Mouse (Mus musculus): ENCODE results near the gene Tomm20l.
"Not testable (repeated sequence)": the region's sequence is repeated elsewhere in the genome, so short reads cannot be mapped to it uniquely, and the experiment has no call there.

Tomm20l gene

GRCm38 (mm10) chr12:71111331-71111730 is at the start of gene Tomm20l:
Gene Tomm20l (plus strand): TSS chr12:71111428.
- in situ Hi-C loops (cut with MboI; ENCODE audit: low pct_unique_long_range_greater_than_20kb in 1 of 2, low sequenced_read_pairs in 2 of 2, unreplicated experiment in 1 of 2) = no loop called here

- in situ Hi-C loops (cut with MboI; ENCODE audit: low pct_unique_long_range_greater_than_20kb in 1 of 2, low sequenced_read_pairs in 2 of 2, unreplicated experiment in 1 of 2) = no loop called here
Observed at GRCm38 (mm10) chr12:71069846-71070245, 41.4 kb upstream of the Tomm20l start.

GRCm38 (mm10) chr12:71072048-71072447 is 39.2 kb upstream of the Tomm20l start:
- in situ Hi-C loops (cut with MboI; ENCODE audit: low pct_unique_long_range_greater_than_20kb in 1 of 2, low sequenced_read_pairs in 2 of 2, unreplicated experiment in 1 of 2) = no loop called here

- in situ Hi-C loops (cut with MboI; ENCODE audit: low pct_unique_long_range_greater_than_20kb in 1 of 2, low sequenced_read_pairs in 2 of 2, unreplicated experiment in 1 of 2) = no loop called here
Observed at GRCm38 (mm10) chr12:71073113-71073730, 38.0 kb upstream of the Tomm20l start.

GRCm38 (mm10) chr12:71086331-71086730 is 24.9 kb upstream of the Tomm20l start:
- in situ Hi-C loops (cut with MboI; ENCODE audit: low pct_unique_long_range_greater_than_20kb in 1 of 2, low sequenced_read_pairs in 2 of 2, unreplicated experiment in 1 of 2) = no loop called here

GRCm38 (mm10) chr12:71104275-71104674 is 7.0 kb upstream of the Tomm20l start:
- in situ Hi-C loops (cut with MboI; ENCODE audit: low pct_unique_long_range_greater_than_20kb in 1 of 2, low sequenced_read_pairs in 2 of 2, unreplicated experiment in 1 of 2) = not testable (repeated sequence)

- in situ Hi-C loops (cut with MboI; ENCODE audit: low pct_unique_long_range_greater_than_20kb in 1 of 2, low sequenced_read_pairs in 2 of 2, unreplicated experiment in 1 of 2) = no loop called here
Observed at GRCm38 (mm10) chr12:71107216-71107771, 3.9 kb upstream of the Tomm20l start.

- in situ Hi-C loops (cut with MboI; ENCODE audit: low pct_unique_long_range_greater_than_20kb in 1 of 2, low sequenced_read_pairs in 2 of 2, unreplicated experiment in 1 of 2) = no loop called here
Observed at GRCm38 (mm10) chr12:71113074-71113473, 1.8 kb downstream of the Tomm20l start.

- in situ Hi-C loops (cut with MboI; ENCODE audit: low pct_unique_long_range_greater_than_20kb in 1 of 2, low sequenced_read_pairs in 2 of 2, unreplicated experiment in 1 of 2) = no loop called here
Observed at GRCm38 (mm10) chr12:71113675-71114288, 2.6 kb downstream of the Tomm20l start.

- in situ Hi-C loops (cut with MboI; ENCODE audit: low pct_unique_long_range_greater_than_20kb in 1 of 2, low sequenced_read_pairs in 2 of 2, unreplicated experiment in 1 of 2) = no loop called here
Observed at GRCm38 (mm10) chr12:71116411-71116810, 5.2 kb downstream of the Tomm20l start.

GRCm38 (mm10) chr12:71122731-71123130 is 11.5 kb downstream of the Tomm20l start:
- in situ Hi-C loops (cut with MboI; ENCODE audit: low pct_unique_long_range_greater_than_20kb in 1 of 2, low sequenced_read_pairs in 2 of 2, unreplicated experiment in 1 of 2) = no loop called here

- in situ Hi-C loops (cut with MboI; ENCODE audit: low pct_unique_long_range_greater_than_20kb in 1 of 2, low sequenced_read_pairs in 2 of 2, unreplicated experiment in 1 of 2) = no loop called here
Observed at GRCm38 (mm10) chr12:71123286-71123685, 12.1 kb downstream of the Tomm20l start.

GRCm38 (mm10) chr12:71135581-71135980 is 24.4 kb downstream of the Tomm20l start:
- in situ Hi-C loops (cut with MboI; ENCODE audit: low pct_unique_long_range_greater_than_20kb in 1 of 2, low sequenced_read_pairs in 2 of 2, unreplicated experiment in 1 of 2) = no loop called here

- in situ Hi-C loops (cut with MboI; ENCODE audit: low pct_unique_long_range_greater_than_20kb in 1 of 2, low sequenced_read_pairs in 2 of 2, unreplicated experiment in 1 of 2) = no loop called here
Observed at GRCm38 (mm10) chr12:71136130-71136973, 25.1 kb downstream of the Tomm20l start, which contains the start of the genes Timm9 and 2700049A03Rik. Gene Timm9 (minus strand): TSS chr12:71136684. Gene 2700049A03Rik (plus strand): TSS chr12:71136848.

GRCm38 (mm10) chr12:71136974-71137491 is 25.8 kb downstream of the Tomm20l start:
- in situ Hi-C loops (cut with MboI; ENCODE audit: low pct_unique_long_range_greater_than_20kb in 1 of 2, low sequenced_read_pairs in 2 of 2, unreplicated experiment in 1 of 2) = no loop called here

GRCm38 (mm10) chr12:71137686-71138085 is 26.5 kb downstream of the Tomm20l start:
- in situ Hi-C loops (cut with MboI; ENCODE audit: low pct_unique_long_range_greater_than_20kb in 1 of 2, low sequenced_read_pairs in 2 of 2, unreplicated experiment in 1 of 2) = no loop called here

GRCm38 (mm10) chr12:71139258-71139828 is 28.1 kb downstream of the Tomm20l start:
- in situ Hi-C loops (cut with MboI; ENCODE audit: low pct_unique_long_range_greater_than_20kb in 1 of 2, low sequenced_read_pairs in 2 of 2, unreplicated experiment in 1 of 2) = no loop called here

GRCm38 (mm10) chr12:71141189-71141588 is 30.0 kb downstream of the Tomm20l start:
- in situ Hi-C loops (cut with MboI; ENCODE audit: low pct_unique_long_range_greater_than_20kb in 1 of 2, low sequenced_read_pairs in 2 of 2, unreplicated experiment in 1 of 2) = no loop called here
